Mouse (Mus musculus): ENCODE data around the gene Car6. TPM values are rescaled to one million over a fixed set of nuclear protein-coding genes. Genes with fewer than 3 reads are reported as not detected.

Car6 gene
- total and polyA plus RNA-seq, 3 experiments, result not detected

DNA sequence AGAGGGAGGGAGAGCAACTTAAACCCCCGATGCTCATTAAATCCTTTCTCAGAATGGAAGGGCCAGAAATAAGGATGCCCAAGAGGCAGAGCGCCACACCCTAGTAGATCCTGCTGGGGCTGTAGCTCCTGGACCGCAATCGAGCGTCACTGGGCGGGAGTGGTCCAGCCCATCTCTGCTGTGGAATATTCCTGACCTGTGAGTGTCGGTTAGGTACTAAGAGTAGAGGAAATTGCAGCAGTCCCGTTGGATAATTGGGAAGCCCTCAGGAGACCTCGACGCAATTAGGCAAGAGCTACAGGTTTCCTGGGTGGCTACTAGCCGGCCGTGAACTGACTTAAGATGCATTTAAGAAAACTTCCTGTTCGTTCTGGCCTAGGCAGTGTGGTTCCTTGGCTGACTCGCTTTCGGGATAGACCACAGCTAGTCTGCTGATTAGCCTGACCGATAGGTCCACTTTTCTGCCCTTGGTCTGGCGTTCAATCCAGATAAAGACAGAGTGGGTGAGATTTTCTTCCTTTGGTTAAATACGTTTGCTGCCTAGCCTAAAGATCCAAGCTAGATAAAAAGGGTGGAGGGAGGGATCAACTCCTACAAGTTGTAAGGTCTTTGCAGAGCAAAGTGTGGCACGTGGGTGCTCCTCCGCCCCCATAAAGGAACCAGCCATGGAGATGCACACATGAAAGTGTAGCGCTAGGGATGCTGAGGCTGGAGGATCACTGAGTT lies 36.7 kb upstream of the Car6 start:
- peaks cover 49% of the 10 kb centered on the region for H3K79me2 ChIP-seq (replicated peaks; ENCODE audit: control insufficient read depth, extremely low read depth, insufficient read depth, poor library complexity, severe bottlenecking)
- in situ Hi-C loops (cut with MboI; ENCODE audit: low pct_ligation_motif_present, low pct_unique_long_range_greater_than_20kb, low sequenced_read_pairs), result no loop called here
- H3K4me3 ChIP-seq (replicated peaks in 1 of 3; ENCODE audit: low read depth in 2 of 3, low read length in 2 of 3, poor library complexity in 1 of 3), result peak overlapping the region; percentile 97 to 100 (median 98)
- no peaks in the 10 kb centered on the region for H3K27me3 ChIP-seq (replicated peaks)
- peak overlapping the region; percentile 63 for H3K27ac ChIP-seq (ENCODE audit: insufficient read depth, low read depth)
- H3K9ac ChIP-seq (ENCODE audit: insufficient read depth, low read depth), result peak overlapping the region; percentile 93
- no peaks in the 10 kb centered on the region for H3K9me3 ChIP-seq (replicated peaks; ENCODE audit: low read length)
- peaks cover 23 to 39% of the 10 kb centered on the region in 2 experiments for H3K36me3 ChIP-seq (replicated peaks in 1 of 2; ENCODE audit: control insufficient read depth in 1 of 2, insufficient read depth in 1 of 2, low read length in 1 of 2)
- peaks cover 5 to 43% of the 10 kb centered on the region in 2 experiments for H3K4me1 ChIP-seq (ENCODE audit: control insufficient read depth in 1 of 2, insufficient read depth in 2 of 2)
- H3K4me2 ChIP-seq (ENCODE audit: insufficient read depth, low read depth, poor library complexity, severe bottlenecking), result peak overlapping the region; percentile 87
- dilution Hi-C loops (cut with MboI; ENCODE audit: extremely low pct_ligation_motif_present, extremely low pct_unique_long_range_greater_than_20kb, low sequenced_read_pairs), result no loop called here
- TF ChIP-seq TCF12 (IDR thresholded peaks at IDR 0.05; ENCODE audit: low read depth, low read length), result 0 out of 2 replicates have a peak, but pooled peaks have one; percentile 19
- TF ChIP-seq BHLHE40 (IDR thresholded peaks at IDR 0.05; ENCODE audit: low read depth, low read length), result peak; percentile 22; the same call in 1 of the 2 replicates
- TF ChIP-seq MYC (IDR thresholded peaks at IDR 0.05; ENCODE audit: low read depth, low read length), result 0 out of 2 replicates have a peak, but pooled peaks have one; percentile 71
- no peak for TF ChIP-seq E2F4 (IDR thresholded peaks at IDR 0.05; ENCODE audit: insufficient replicate concordance, low read depth, low read length)
- TF ChIP-seq SIN3A (IDR thresholded peaks at IDR 0.05; ENCODE audit: low read length), result no peak; the same call in 1 of the 2 replicates
- TF ChIP-seq MXI1 (IDR thresholded peaks at IDR 0.05; ENCODE audit: low read depth, low read length), result peak; percentile 79
- TF ChIP-seq ETS1 (conservative IDR thresholded peaks at IDR 0.05; ENCODE audit: low read depth, low read length), result no peak
- no peak for DNase-seq (ENCODE audit: extremely low read depth)

DNA sequence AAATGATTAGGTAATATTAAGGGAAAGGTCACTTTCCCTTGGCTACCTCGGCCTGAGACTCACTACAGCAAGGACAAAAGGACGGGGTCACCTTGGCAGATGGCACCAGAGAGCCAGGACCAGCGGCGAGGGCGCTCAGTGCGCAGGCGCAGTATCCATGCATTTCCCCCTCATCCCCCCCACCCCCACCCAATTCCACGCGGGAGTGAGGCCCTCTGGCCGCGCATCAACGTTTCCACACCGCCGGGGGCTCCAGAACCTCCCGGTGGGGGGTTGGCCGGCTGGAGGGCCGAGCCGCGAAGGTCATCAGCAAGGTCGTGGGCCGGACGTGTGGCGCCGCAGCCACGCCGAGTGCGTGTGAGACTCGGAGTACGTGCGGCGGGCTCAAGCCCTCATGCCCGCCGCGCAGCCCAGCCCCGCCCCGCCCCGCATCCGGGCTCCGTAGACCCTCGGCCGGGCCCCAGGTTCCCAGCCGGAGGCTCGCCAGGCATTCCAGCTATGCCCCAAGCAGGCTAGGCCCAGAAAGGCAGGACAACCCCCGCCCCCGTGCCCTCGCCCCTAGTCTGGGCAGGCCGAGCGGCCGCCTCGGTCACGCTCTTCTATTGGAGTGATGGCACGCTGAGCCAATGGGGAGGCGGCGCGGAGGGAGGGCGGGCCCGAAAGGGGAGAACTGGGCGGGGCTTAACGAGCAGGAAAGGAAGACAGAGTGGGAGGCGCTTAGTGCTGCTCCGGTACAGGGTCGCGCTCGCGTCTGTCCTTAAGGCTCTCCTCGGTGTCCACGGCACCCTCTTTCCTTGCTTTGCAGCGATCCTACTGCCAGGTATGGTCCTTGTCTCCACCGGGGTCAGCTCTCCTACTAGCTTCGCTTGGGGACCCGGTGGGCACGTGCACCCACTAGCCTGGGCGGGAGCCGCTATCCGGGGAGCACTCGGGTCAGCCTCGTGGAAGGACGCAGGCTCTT lies 35.7 kb upstream of the Car6 start, which contains the start of gene Eno1:
TSS of gene Eno1 (plus strand) at position 201 of the 961 bp plus-strand sequence.
- peak within 1 kb of the TSS; percentile 97 to 100 (median 98) for H3K4me3 ChIP-seq (replicated peaks in 1 of 3; ENCODE audit: low read depth in 2 of 3, low read length in 2 of 3, poor library complexity in 1 of 3)
- peak; percentile 96 for DNase-seq (ENCODE audit: extremely low read depth)
- no peaks in the 10 kb centered on the region for H3K27me3 ChIP-seq (replicated peaks)
- peak within 1 kb of the TSS; percentile 87 for H3K4me2 ChIP-seq (ENCODE audit: insufficient read depth, low read depth, poor library complexity, severe bottlenecking)
- peaks cover 41% of the 10 kb centered on the region for H3K79me2 ChIP-seq (replicated peaks; ENCODE audit: control insufficient read depth, extremely low read depth, insufficient read depth, poor library complexity, severe bottlenecking)
- in situ Hi-C loops (cut with MboI; ENCODE audit: low pct_ligation_motif_present, low pct_unique_long_range_greater_than_20kb, low sequenced_read_pairs) (no loop called here), dilution Hi-C loops (cut with MboI; ENCODE audit: extremely low pct_ligation_motif_present, extremely low pct_unique_long_range_greater_than_20kb, low sequenced_read_pairs) (no loop called here)
- peaks cover 5 to 43% of the 10 kb centered on the region in 2 experiments for H3K4me1 ChIP-seq (ENCODE audit: control insufficient read depth in 1 of 2, insufficient read depth in 2 of 2)
- peaks cover 13 to 29% of the 10 kb centered on the region in 2 experiments for H3K36me3 ChIP-seq (replicated peaks in 1 of 2; ENCODE audit: control insufficient read depth in 1 of 2, insufficient read depth in 1 of 2, low read length in 1 of 2)
- H3K27ac ChIP-seq (ENCODE audit: insufficient read depth, low read depth), result peak within 1 kb of the TSS; percentile 63
- no peaks in the 10 kb centered on the region for H3K9me3 ChIP-seq (replicated peaks; ENCODE audit: low read length)
- peak within 1 kb of the TSS; percentile 93 for H3K9ac ChIP-seq (ENCODE audit: insufficient read depth, low read depth)
- TF ChIP-seq MEF2A (IDR thresholded peaks at IDR 0.05; ENCODE audit: borderline replicate concordance, low read depth, low read length) (peak; percentile 64), ETS1 (conservative IDR thresholded peaks at IDR 0.05; ENCODE audit: low read depth, low read length) (no peak), CTCF (conservative IDR thresholded peaks at IDR 0.05 in 1 of 2, IDR thresholded peaks at IDR 0.05 in 1 of 2; ENCODE audit: low read depth in 2 of 2, low read length in 2 of 2) (peak in 1 of 2 experiments; percentile 26; a peak in 2 of 4 replicates), ZKSCAN1 (IDR thresholded peaks at IDR 0.05; ENCODE audit: borderline replicate concordance, low read depth, low read length) (no peak), NRF1 (IDR thresholded peaks at IDR 0.05; ENCODE audit: low read depth, low read length) (peak; percentile 85), ZNF384 (IDR thresholded peaks at IDR 0.05; ENCODE audit: low read depth, low read length) (no peak), KAT2A (IDR thresholded peaks at IDR 0.05; ENCODE audit: insufficient replicate concordance, low read length) (no peak), E2F4 (IDR thresholded peaks at IDR 0.05; ENCODE audit: insufficient replicate concordance, low read depth, low read length) (no peak), TCF12 (IDR thresholded peaks at IDR 0.05; ENCODE audit: low read depth, low read length) (peak; percentile 56; the same call in 1 of the 2 replicates), JUND (conservative IDR thresholded peaks at IDR 0.05; ENCODE audit: low read depth, low read length) (no peak), GABPA (IDR thresholded peaks at IDR 0.05; ENCODE audit: insufficient replicate concordance, low read depth, low read length) (no peak), MAFK (IDR thresholded peaks at IDR 0.05; ENCODE audit: insufficient replicate concordance, low read length) (no peak), HCFC1 (IDR thresholded peaks at IDR 0.05; ENCODE audit: low read depth, low read length) (peak; percentile 58), MYC (IDR thresholded peaks at IDR 0.05; ENCODE audit: low read depth, low read length) (no peak), SMC3 (IDR thresholded peaks at IDR 0.05; ENCODE audit: low read depth, low read length) (no peak), CHD1 (IDR thresholded peaks at IDR 0.05; ENCODE audit: low read depth, low read length) (no peak), IRF4 (IDR thresholded peaks at IDR 0.05; ENCODE audit: low read depth, low read length) (0 out of 2 replicates have a peak, but pooled peaks have one; percentile 7), NELFE (IDR thresholded peaks at IDR 0.05; ENCODE audit: low read depth, low read length) (peak; percentile 88), PAX5 (IDR thresholded peaks at IDR 0.05; ENCODE audit: low read length) (no peak), USF2 (conservative IDR thresholded peaks at IDR 0.05; ENCODE audit: low read depth, low read length) (no peak), BHLHE40 (IDR thresholded peaks at IDR 0.05; ENCODE audit: low read depth, low read length) (peak; percentile 68), ZMIZ1 (IDR thresholded peaks at IDR 0.05; ENCODE audit: low read depth, low read length) (no peak; the same call in 1 of the 2 replicates), ELF1 (IDR thresholded peaks at IDR 0.05; ENCODE audit: low read depth, low read length) (peak; percentile 23; the same call in 1 of the 2 replicates), MAX (IDR thresholded peaks at IDR 0.05; ENCODE audit: low read length) (peak; percentile 24; the same call in 1 of the 2 replicates)
